Mouse (Mus musculus) erythroblast, embryonic 14.5 days (primary cell): Measurements from ENCODE around the gene Vmn2r42.
"Not testable (repeated sequence)": the region's sequence is repeated elsewhere in the genome, so short reads cannot be mapped to it uniquely, and the experiment has no call there.

ENCODE experiments used
- GATA1 ChIP-seq: IDR thresholded peaks from 2 replicates; pipeline ENCODE4 v1.6.1; 2012; ENCODE audit warnings: low read length, inconsistent platforms, mixed read lengths
- TAL1 ChIP-seq: IDR thresholded peaks from 3 replicates; pipeline ENCODE4 v1.6.1; 2012; ENCODE audit warnings: low read length, inconsistent platforms, mixed read lengths

GRCm38 (mm10) chr7:8161554-8161953, 38.6 kb downstream of the Vmn2r42 start, which contains the start of gene Vmn2r41:
- TF ChIP-seq TAL1, GATA1: not testable (repeated sequence)
